Mouse (Mus musculus): ENCODE data around the gene Cwc22.

- TF ChIP-seq CTCF (conservative IDR thresholded peaks at IDR 0.05; ENCODE audit: low read length) (no peak), POU5F1 (IDR thresholded peaks at IDR 0.05; ENCODE audit: borderline replicate concordance, low read length) (no peak), NANOG (IDR thresholded peaks at IDR 0.05; ENCODE audit: borderline replicate concordance, low read length) (no peak)
Observed at GRCm38 (mm10) chr2:77881301-77882199, 64.6 kb downstream of the Cwc22 start.
